Mouse (Mus musculus) ES-E14 (cell line): ENCODE data around the gene Pgs1. TPM values are rescaled to one million over a fixed set of nuclear protein-coding genes. Genes with fewer than 3 reads are reported as not detected.

Source experiments
- DNase-seq: peaks from one replicate; pipeline ENCODE4 v3.0.0-alpha.2; 2013; ENCODE audit warnings: low read depth, low spot score
- H3K27ac ChIP-seq: 2 replicates; pipeline ENCODE4 v1.5.1; 2012; ENCODE audit warnings: low read depth, mild to moderate bottlenecking, low read length, moderate library complexity, mixed read lengths; ENCODE audit not compliant: poor library complexity, insufficient read depth, severe bottlenecking
- H3K36me3 ChIP-seq: 2 replicates; pipeline ENCODE4 v1.6.1; 2012; ENCODE audit warnings: mild to moderate bottlenecking, low read length, moderate library complexity, mixed read lengths; ENCODE audit not compliant: control insufficient read depth, poor library complexity, insufficient read depth, severe bottlenecking
- H3K4me1 ChIP-seq, 2 experiments: fragments of 150-350 bp in 1 of 2; sonication (generic) in 1 of 2; 2 replicates each; pipeline ENCODE4 v1.6.1; 2012; ENCODE audit warnings: low read length in 2 of 2, mild to moderate bottlenecking in 1 of 2, mixed read lengths in 1 of 2; ENCODE audit not compliant: control insufficient read depth in 2 of 2, insufficient read depth in 2 of 2, poor library complexity in 1 of 2
- H3K4me3 ChIP-seq, 2 experiments: fragments of 150-350 bp in 1 of 2; sonication (generic) in 1 of 2; 2 replicates each; pipeline ENCODE4 v1.5.1; 2012; ENCODE audit warnings: low read length in 2 of 2, low read depth in 1 of 2, mild to moderate bottlenecking in 1 of 2, mixed read lengths in 1 of 2; ENCODE audit not compliant: insufficient read depth in 1 of 2, poor library complexity in 1 of 2, severe bottlenecking in 1 of 2
- H3K9ac ChIP-seq: 2 replicates; pipeline ENCODE4 v1.6.1; 2012; ENCODE audit warnings: low read depth, mild to moderate bottlenecking, low read length, mixed read lengths; ENCODE audit not compliant: poor library complexity, insufficient read depth, severe bottlenecking
- H3K9me3 ChIP-seq: fragments of 150-350 bp; sonication (generic); 2 replicates; pipeline ENCODE4 v1.6.1; 2012; ENCODE audit warnings: low read depth, mild to moderate bottlenecking, low read length; ENCODE audit not compliant: control insufficient read depth, insufficient read depth
- CHD2 ChIP-seq: IDR thresholded peaks from 2 replicates; pipeline ENCODE4 v1.6.1; 2014; ENCODE audit warnings: mild to moderate bottlenecking, low read depth, low read length, inconsistent platforms
- HCFC1 ChIP-seq: IDR thresholded peaks from 2 replicates; pipeline ENCODE4 v1.6.1; 2012; ENCODE audit warnings: low read length, inconsistent platforms, borderline replicate concordance; ENCODE audit not compliant: insufficient read depth
- MAFK ChIP-seq: IDR thresholded peaks from 2 replicates; pipeline ENCODE4 v1.6.1; 2014; ENCODE audit warnings: mild to moderate bottlenecking, low read depth, low read length, inconsistent platforms; ENCODE audit not compliant: insufficient read depth
- ZC3H11A ChIP-seq: IDR thresholded peaks from 2 replicates; pipeline ENCODE4 v1.6.1; 2012; ENCODE audit warnings: low read depth, mild to moderate bottlenecking, inconsistent platforms, low read length, borderline replicate concordance
- ZNF384 ChIP-seq: IDR thresholded peaks from 2 replicates; pipeline ENCODE4 v1.6.1; 2012; ENCODE audit warnings: low read depth, low read length, inconsistent platforms
- in situ Hi-C, 2 experiments: fragments of 600-800 bp; cut with MboI; formaldehyde crosslinking; loops; one replicate each; pipeline ENCODE4 v1.15.1; 2025; ENCODE audit warnings: low sequenced_read_pairs in 2 of 2, inconsistent platforms in 1 of 2; ENCODE audit not compliant: unreplicated experiment in 2 of 2
- total RNA-seq: library from RNA; depleted of rRNA; stranded (reverse); fragments of 300-350 nt; gene quantifications from 2 replicates; pipeline ENCODE4 v1.2.3, GENCODE M21; 2012

Pgs1 gene
- total RNA-seq, 1 experiment, result 95.2 TPM

DNA sequence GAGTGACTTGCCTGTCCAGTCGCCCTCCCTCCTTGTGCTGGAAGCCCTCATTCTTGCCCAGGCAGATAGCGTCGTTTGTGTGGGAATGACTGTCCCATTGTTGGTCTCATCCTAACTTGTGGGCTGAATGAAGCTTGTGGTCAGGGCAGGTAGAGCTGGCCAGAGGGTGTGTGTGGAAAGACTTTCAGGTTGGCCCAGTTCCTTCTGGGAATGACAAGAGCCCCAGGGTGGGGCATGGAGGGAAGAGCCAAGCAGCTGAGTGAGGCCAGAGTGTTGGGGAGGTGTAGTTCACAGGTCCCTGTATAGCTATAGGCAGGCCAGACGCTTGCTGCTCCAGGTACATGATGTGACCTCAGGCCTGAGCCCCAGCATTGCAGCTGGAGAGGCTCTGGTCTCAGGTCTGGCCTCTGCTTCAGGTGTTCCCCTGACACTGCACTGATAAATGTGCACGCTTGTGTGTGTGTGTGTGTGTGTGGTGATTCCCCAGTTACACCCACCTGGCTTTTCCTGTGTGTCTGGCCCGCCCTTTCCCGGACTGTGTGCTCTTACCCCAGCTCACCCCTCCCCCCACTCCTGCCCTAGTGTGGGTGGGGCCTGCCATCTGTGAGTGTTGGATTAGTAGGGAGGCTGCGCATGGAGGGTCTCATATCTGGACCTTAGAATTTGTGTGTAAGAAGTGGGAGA, 21.5 kb downstream of the Pgs1 start:
- TF ChIP-seq HCFC1 (no peak), CHD2 (no peak), ZC3H11A (no peak), ZNF384 (no peak), MAFK (no peak; the same call in 1 of the 2 replicates)
- H3K4me1 ChIP-seq, result peaks cover 39 to 43% of the 10 kb centered on the region in 2 experiments
- peak overlapping the region; percentile 15; the same call in 1 of the 2 replicates for H3K9ac ChIP-seq
- H3K9me3 ChIP-seq, result no peaks in the 10 kb centered on the region
- DNase-seq, result peak; percentile 89
- in situ Hi-C loops, result no loop called here
- H3K4me3 ChIP-seq, result peak overlapping the region; percentile 29 to 36
- H3K27ac ChIP-seq, result peak overlapping the region; percentile 87
- H3K36me3 ChIP-seq, result peaks cover 32% of the 10 kb centered on the region

DNA sequence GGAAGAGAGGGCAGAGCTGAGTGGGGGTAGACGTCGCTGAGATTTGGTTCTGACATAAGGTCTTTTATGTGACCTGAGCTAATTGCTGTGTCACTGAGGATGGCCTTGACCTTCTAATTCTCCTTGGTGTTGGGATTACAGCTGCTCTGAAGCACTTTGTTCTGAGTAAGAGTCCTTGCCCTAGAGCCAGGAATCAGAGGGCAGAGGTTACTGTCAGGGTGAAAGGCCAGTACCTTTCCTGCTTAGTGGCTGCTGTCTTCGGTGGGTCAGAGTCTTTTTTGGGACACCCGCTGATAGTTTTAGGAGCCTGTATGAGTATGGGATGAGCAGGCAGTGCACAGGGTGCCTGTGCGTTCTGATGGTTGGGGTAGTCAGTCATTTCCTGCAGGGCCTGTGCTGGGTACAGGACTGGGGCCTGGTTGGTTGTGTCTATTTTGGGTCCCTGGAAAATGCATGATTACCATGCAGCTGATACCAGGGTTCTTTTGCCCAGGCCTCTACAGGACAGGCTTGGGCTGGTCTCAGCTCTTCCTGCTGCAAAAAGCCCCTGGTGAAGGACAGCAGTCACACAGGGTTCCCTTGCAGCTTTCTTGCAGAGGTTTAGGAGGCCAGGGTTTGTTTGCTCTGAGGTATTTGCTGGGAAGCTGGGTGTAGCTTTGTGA, 22.2 kb downstream of the Pgs1 start:
- Histone ChIP-seq H3K27ac (peak overlapping the region; percentile 46; the same call in 1 of the 2 replicates), H3K4me3 (peak overlapping the region; percentile 31 to 38; a peak in 2 of 4 replicates), H3K9ac (peak overlapping the region; percentile 35; the same call in 1 of the 2 replicates), H3K9me3 (no peaks in the 10 kb centered on the region), H3K36me3 (peaks cover 27% of the 10 kb centered on the region), H3K4me1 (peaks cover 43 to 45% of the 10 kb centered on the region in 2 experiments)
- in situ Hi-C loops, result no loop called here
- DNase-seq, result no peak
- no peak for TF ChIP-seq ZNF384
- no peak for TF ChIP-seq MAFK
- no peak for TF ChIP-seq HCFC1
- TF ChIP-seq CHD2, result no peak

DNA sequence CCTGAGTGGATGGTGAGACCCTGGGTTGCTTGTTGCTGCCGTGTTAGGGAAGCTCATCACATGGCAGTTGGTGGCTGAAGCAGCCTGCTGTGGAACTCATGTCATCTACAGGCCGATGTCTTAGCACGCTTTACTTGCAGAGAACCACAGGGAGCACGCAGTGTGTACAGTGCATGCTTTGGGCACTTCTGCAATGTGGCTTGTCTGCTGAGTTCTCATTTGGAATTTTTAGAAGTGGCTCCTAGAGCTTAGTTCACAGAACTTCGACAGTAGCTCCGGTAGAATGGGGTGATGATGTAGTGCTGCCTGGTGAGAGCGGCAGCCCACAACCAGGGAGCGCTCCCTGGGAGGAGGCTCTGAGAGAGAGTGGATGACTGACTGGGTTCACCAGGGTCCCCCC, 22.8 kb downstream of the Pgs1 start:
- Histone ChIP-seq H3K4me1 (peaks cover 44 to 45% of the 10 kb centered on the region in 2 experiments), H3K9ac (peak overlapping the region; percentile 35; the same call in 1 of the 2 replicates), H3K36me3 (peaks cover 21% of the 10 kb centered on the region), H3K4me3 (peak overlapping the region; percentile 31 to 38; a peak in 3 of 4 replicates), H3K9me3 (no peaks in the 10 kb centered on the region), H3K27ac (peak overlapping the region; percentile 47; the same call in 1 of the 2 replicates)
- in situ Hi-C loops, result no loop called here
- no peak for DNase-seq
- TF ChIP-seq MAFK (no peak), ZC3H11A (no peak), HCFC1 (no peak), ZNF384 (no peak), CHD2 (no peak)

DNA sequence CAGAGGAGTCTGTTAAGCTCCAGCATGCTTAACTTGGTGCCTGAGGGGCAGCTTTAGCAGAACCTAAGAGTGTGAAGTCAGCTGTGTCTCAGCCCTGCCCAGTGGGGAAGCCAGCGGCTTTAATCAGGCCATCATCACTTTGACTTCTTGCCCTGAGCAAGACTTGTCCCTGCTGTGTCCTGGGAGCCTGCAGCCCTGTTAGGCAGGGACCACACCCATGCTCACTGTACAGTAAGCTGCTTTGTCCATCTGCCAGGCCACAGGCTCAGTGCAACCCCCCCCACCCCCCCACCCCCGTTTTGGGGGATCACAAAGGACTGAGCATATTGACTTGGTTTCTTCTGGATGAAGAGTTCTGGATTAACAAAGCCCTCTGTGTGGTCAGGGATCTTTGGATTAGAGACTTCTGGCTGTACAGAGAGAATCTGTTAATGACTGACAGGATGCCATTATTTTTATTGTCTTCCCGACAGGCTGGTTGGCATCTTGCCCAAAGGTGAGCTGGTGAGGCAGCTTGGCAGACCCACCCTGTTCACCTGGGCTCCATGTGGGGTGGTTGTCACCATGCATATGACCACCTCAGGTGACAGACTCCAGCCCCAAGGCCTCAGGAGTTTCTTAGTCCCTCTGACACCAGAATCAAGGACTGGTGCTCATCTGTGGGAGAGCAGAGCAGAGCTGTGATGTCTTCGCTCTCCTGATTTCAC, 23.9 kb downstream of the Pgs1 start:
- H3K4me1 ChIP-seq, result peaks cover 48 to 51% of the 10 kb centered on the region in 2 experiments
- H3K27ac ChIP-seq, result peak overlapping the region; percentile 47; the same call in 1 of the 2 replicates
- in situ Hi-C loops, result no loop called here
- H3K9me3 ChIP-seq, result no peaks in the 10 kb centered on the region
- no peak for DNase-seq
- peaks cover 22% of the 10 kb centered on the region for H3K36me3 ChIP-seq
- no peak for TF ChIP-seq HCFC1
- no peak for TF ChIP-seq ZC3H11A
- peak overlapping the region; percentile 8 to 38; a peak in 2 of 4 replicates for H3K4me3 ChIP-seq
- peak overlapping the region; percentile 35; the same call in 1 of the 2 replicates for H3K9ac ChIP-seq
